Mouse (Mus musculus): ENCODE data around the gene Tmem163. TPM values are rescaled to one million over a fixed set of nuclear protein-coding genes. Genes with fewer than 3 reads are reported as not detected.

The Tmem163 gene
- polyA plus RNA-seq, 1 experiment from 2014 or later = 2.1 TPM

- H3K4me1 ChIP-seq (ENCODE audit: insufficient read depth) = no peaks in the 10 kb centered on the region
- no peak for TF ChIP-seq CTCF (IDR thresholded peaks at IDR 0.05; ENCODE audit: low read depth)
- ATAC-seq (ENCODE audit: insufficient read depth) = no peak
- WGBS = 83% methylated on average over 5 of the region's 5 CpGs
- no peaks in the 10 kb centered on the region for H3K27me3 ChIP-seq (ENCODE audit: insufficient read depth, low read length)
- no peak overlapping the region for H3K27ac ChIP-seq (ENCODE audit: low read depth)
- no peak overlapping the region for H3K4me2 ChIP-seq
- no peaks in the 10 kb centered on the region for H3K9me3 ChIP-seq (ENCODE audit: low read depth, low read length)
- H3K36me3 ChIP-seq (ENCODE audit: insufficient read depth) = no peaks in the 10 kb centered on the region
- no peak for DNase-seq
- no peak overlapping the region for H3K4me3 ChIP-seq (ENCODE audit: low read depth, low read length)
- no peak overlapping the region for H3K9ac ChIP-seq
Measured at GRCm38 (mm10) chr1:127587071-127587470, 92.3 kb downstream of the Tmem163 start.

DNA sequence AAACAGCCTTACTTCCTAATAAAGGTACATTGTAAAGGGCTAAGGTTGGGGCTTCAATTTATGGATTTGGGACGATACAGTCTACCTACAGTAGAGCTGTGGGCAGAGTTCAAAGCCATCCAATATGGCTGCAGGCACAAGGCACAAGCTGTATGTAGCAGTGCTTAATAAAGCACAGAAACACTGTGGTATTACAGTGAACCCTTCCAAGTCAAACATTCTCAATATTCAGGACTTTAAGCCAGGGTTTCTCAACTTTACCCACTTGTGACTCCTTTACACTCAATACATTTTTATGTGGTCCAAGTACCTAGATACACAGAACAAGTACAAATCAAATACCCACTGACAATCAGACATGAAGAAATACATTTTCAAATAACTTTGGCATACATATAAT, 93.2 kb downstream of the Tmem163 start:
- ATAC-seq (ENCODE audit: insufficient read depth) (no peak), DNase-seq (no peak)
- H3K4me2 ChIP-seq = no peak overlapping the region
- no peak overlapping the region for H3K9ac ChIP-seq
- H3K27me3 ChIP-seq (ENCODE audit: insufficient read depth, low read length) = no peaks in the 10 kb centered on the region
- no peak overlapping the region for H3K4me3 ChIP-seq (ENCODE audit: low read depth, low read length)
- H3K27ac ChIP-seq (ENCODE audit: low read depth) = no peak overlapping the region
- WGBS = 76% methylated on average over 1 of the region's 1 CpGs
- H3K36me3 ChIP-seq (ENCODE audit: insufficient read depth) = no peaks in the 10 kb centered on the region
- TF ChIP-seq CTCF (IDR thresholded peaks at IDR 0.05; ENCODE audit: low read depth) = no peak
- H3K9me3 ChIP-seq (ENCODE audit: low read depth, low read length) = no peaks in the 10 kb centered on the region
- no peaks in the 10 kb centered on the region for H3K4me1 ChIP-seq (ENCODE audit: insufficient read depth)

DNA sequence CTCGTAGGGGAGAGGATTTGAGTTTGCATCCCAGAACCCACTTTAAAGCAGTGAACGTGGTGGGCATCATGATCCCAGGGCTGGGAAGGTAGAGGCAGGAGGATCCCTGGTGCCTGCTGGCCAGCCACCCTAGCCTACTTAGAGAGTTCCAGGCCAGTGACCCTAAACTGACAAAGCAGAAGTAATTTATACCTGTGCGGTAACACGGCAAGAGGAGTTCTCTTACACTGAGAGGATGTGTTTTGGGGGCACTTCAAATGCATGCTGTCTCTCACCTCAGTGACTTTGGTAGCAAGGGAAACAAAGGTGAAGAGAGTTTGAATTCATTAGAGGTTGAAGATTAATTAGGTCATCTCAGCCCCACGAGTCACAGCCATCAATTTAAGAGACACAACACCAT, 101.4 kb downstream of the Tmem163 start:
- H3K4me3 ChIP-seq (ENCODE audit: low read depth, low read length) = no peak overlapping the region
- no peak overlapping the region for H3K27ac ChIP-seq (ENCODE audit: low read depth)
- no peak overlapping the region for H3K9ac ChIP-seq
- no peaks in the 10 kb centered on the region for H3K4me1 ChIP-seq (ENCODE audit: insufficient read depth)
- no peaks in the 10 kb centered on the region for H3K36me3 ChIP-seq (ENCODE audit: insufficient read depth)
- DNase-seq = no peak
- TF ChIP-seq CTCF (IDR thresholded peaks at IDR 0.05; ENCODE audit: low read depth) = no peak
- ATAC-seq (ENCODE audit: insufficient read depth) = no peak
- no peaks in the 10 kb centered on the region for H3K27me3 ChIP-seq (ENCODE audit: insufficient read depth, low read length)
- no peaks in the 10 kb centered on the region for H3K9me3 ChIP-seq (ENCODE audit: low read depth, low read length)
- no peak overlapping the region for H3K4me2 ChIP-seq
- 69% methylated on average over 5 of the region's 5 CpGs for WGBS

DNA sequence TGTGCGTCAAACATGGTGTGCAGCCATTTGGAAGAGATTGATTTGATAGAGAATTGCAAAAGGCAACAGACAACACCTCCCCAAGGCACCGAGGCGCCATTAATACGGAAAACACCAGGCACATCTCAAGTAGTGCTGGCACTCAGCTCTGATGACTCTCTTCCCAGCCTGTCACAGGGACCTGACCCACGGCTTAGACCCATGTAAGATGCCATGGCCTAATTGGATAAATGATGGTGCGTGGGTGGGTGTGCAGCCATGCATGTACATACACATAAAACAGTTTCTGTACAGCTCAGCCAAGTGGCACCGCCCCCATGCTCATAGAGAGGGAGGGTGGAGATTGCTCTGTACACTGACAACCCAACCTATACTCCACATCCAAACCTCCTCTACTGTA, 102.3 kb downstream of the Tmem163 start:
- Histone ChIP-seq H3K9me3 (ENCODE audit: low read depth, low read length) (no peaks in the 10 kb centered on the region), H3K27ac (ENCODE audit: low read depth) (no peak overlapping the region), H3K4me2 (no peak overlapping the region), H3K27me3 (ENCODE audit: insufficient read depth, low read length) (no peaks in the 10 kb centered on the region), H3K9ac (no peak overlapping the region), H3K4me3 (ENCODE audit: low read depth, low read length) (no peak overlapping the region), H3K36me3 (ENCODE audit: insufficient read depth) (no peaks in the 10 kb centered on the region), H3K4me1 (ENCODE audit: insufficient read depth) (no peaks in the 10 kb centered on the region)
- 88% methylated on average over 7 of the region's 7 CpGs for WGBS
- no peak for ATAC-seq (ENCODE audit: insufficient read depth)
- no peak for TF ChIP-seq CTCF (IDR thresholded peaks at IDR 0.05; ENCODE audit: low read depth)
- no peak for DNase-seq

- Histone ChIP-seq H3K4me1 (ENCODE audit: insufficient read depth) (no peaks in the 10 kb centered on the region), H3K4me2 (no peak overlapping the region), H3K9ac (no peak overlapping the region), H3K9me3 (ENCODE audit: low read depth, low read length) (no peaks in the 10 kb centered on the region), H3K27ac (ENCODE audit: low read depth) (no peak overlapping the region), H3K36me3 (ENCODE audit: insufficient read depth) (no peaks in the 10 kb centered on the region), H3K27me3 (ENCODE audit: insufficient read depth, low read length) (no peaks in the 10 kb centered on the region), H3K4me3 (ENCODE audit: low read depth, low read length) (no peak overlapping the region)
- ATAC-seq (ENCODE audit: insufficient read depth) (no peak), DNase-seq (no peak)
- WGBS = 60% methylated on average over 8 of the region's 8 CpGs
- TF ChIP-seq CTCF (IDR thresholded peaks at IDR 0.05; ENCODE audit: low read depth) = no peak
Measured at GRCm38 (mm10) chr1:127576563-127576962, 102.8 kb downstream of the Tmem163 start.

- H3K9me3 ChIP-seq (ENCODE audit: low read depth, low read length) = no peaks in the 10 kb centered on the region
- no peaks in the 10 kb centered on the region for H3K36me3 ChIP-seq (ENCODE audit: insufficient read depth)
- H3K27me3 ChIP-seq (ENCODE audit: insufficient read depth, low read length) = no peaks in the 10 kb centered on the region
- H3K4me2 ChIP-seq = no peak overlapping the region
- no peak overlapping the region for H3K9ac ChIP-seq
- no peak overlapping the region for H3K27ac ChIP-seq (ENCODE audit: low read depth)
- no peak for DNase-seq
- no peak for ATAC-seq (ENCODE audit: insufficient read depth)
- WGBS = 53% methylated on average over 3 of the region's 3 CpGs
- no peak for TF ChIP-seq CTCF (IDR thresholded peaks at IDR 0.05; ENCODE audit: low read depth)
- no peak overlapping the region for H3K4me3 ChIP-seq (ENCODE audit: low read depth, low read length)
- no peaks in the 10 kb centered on the region for H3K4me1 ChIP-seq (ENCODE audit: insufficient read depth)
Measured at GRCm38 (mm10) chr1:127576143-127576542, 103.2 kb downstream of the Tmem163 start.

DNA sequence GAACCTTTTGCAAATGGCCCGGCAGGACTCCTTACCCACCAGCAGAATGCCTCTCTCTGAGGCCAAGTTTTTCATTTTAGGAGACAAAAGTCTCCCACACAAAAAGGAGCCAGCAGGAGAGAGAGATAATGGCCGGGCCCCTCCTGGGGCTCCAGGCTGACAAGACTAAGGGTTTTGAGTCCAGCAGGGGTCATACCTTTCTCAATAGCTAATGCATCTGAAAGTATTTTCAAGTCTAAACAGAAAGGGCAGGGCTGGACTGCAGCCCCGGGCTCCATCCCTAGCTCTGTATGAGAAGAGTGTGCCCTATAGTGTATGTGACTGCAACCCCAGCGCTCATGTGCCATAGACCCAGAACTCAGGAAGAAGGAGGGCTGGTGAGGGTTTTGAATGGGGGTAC, 103.7 kb downstream of the Tmem163 start:
- Histone ChIP-seq H3K4me1 (ENCODE audit: insufficient read depth) (no peaks in the 10 kb centered on the region), H3K9me3 (ENCODE audit: low read depth, low read length) (no peaks in the 10 kb centered on the region), H3K4me3 (ENCODE audit: low read depth, low read length) (no peak overlapping the region), H3K4me2 (no peak overlapping the region), H3K27me3 (ENCODE audit: insufficient read depth, low read length) (no peaks in the 10 kb centered on the region), H3K27ac (ENCODE audit: low read depth) (no peak overlapping the region), H3K9ac (no peak overlapping the region), H3K36me3 (ENCODE audit: insufficient read depth) (no peaks in the 10 kb centered on the region)
- no peak for TF ChIP-seq CTCF (IDR thresholded peaks at IDR 0.05; ENCODE audit: low read depth)
- ATAC-seq (ENCODE audit: insufficient read depth) = no peak
- no peak for DNase-seq
- WGBS = 40% methylated on average over 4 of the region's 4 CpGs

GRCm38 (mm10) chr1:127573186-127573585, 106.2 kb downstream of the Tmem163 start:
- no peaks in the 10 kb centered on the region for H3K9me3 ChIP-seq (ENCODE audit: low read depth, low read length)
- 76% methylated on average over 3 of the region's 3 CpGs for WGBS
- no peak for TF ChIP-seq CTCF (IDR thresholded peaks at IDR 0.05; ENCODE audit: low read depth)

More at GRCm38 (mm10) chr1:127573186-127573585, 106.2 kb downstream of the Tmem163 start:
- Histone ChIP-seq H3K4me1 (ENCODE audit: insufficient read depth) (no peaks in the 10 kb centered on the region), H3K27ac (ENCODE audit: low read depth) (no peak overlapping the region), H3K4me3 (ENCODE audit: low read depth, low read length) (no peak overlapping the region), H3K36me3 (ENCODE audit: insufficient read depth) (no peaks in the 10 kb centered on the region), H3K4me2 (no peak overlapping the region), H3K9ac (no peak overlapping the region), H3K27me3 (ENCODE audit: insufficient read depth, low read length) (no peaks in the 10 kb centered on the region)
- DNase-seq (no peak), ATAC-seq (ENCODE audit: insufficient read depth) (no peak)
